Mouse (Mus musculus): ENCODE data around the gene Ccdc30.

GRCm38 (mm10) chr4:119369460-119369859 is 45.9 kb downstream of the Ccdc30 start:
- TF ChIP-seq CTCF (IDR thresholded peaks at IDR 0.05; ENCODE audit: control insufficient read depth, insufficient read depth, insufficient replicate concordance, low read depth, low read length): no peak
- no peak for TF ChIP-seq POLR2A (IDR thresholded peaks at IDR 0.05; ENCODE audit: control insufficient read depth, low read depth, low read length)
